Mouse (Mus musculus) kidney, embryonic 16.5 days (tissue): Measurements from ENCODE around the gene Wnk2. TPM values are rescaled to one million over a fixed set of nuclear protein-coding genes. Genes with fewer than 3 reads are reported as not detected.

Experiments used
- ATAC-seq: fragments of 200-750 bp; cut with Nextera tagmentation; 2 replicates; pipeline ENCODE4 v1.8.0; 2017; ENCODE audit warnings: moderate TSS enrichment; ENCODE audit not compliant: low FRiP score, low TSS enrichment
- H3K27ac ChIP-seq: fragments of 300-500 bp; sonication (generic); 2 replicates; pipeline ENCODE4 v1.5.1; 2014; ENCODE audit warnings: low read length
- H3K27me3 ChIP-seq: fragments of 300-500 bp; sonication (generic); 2 replicates; pipeline ENCODE4 v1.6.1; 2014; ENCODE audit warnings: low read length, control low read depth, mixed read lengths; ENCODE audit not compliant: insufficient read depth
- H3K36me3 ChIP-seq: fragments of 300-500 bp; sonication (generic); 2 replicates; pipeline ENCODE4 v1.6.1; 2014; ENCODE audit warnings: low read length, control low read depth, mixed read lengths; ENCODE audit not compliant: insufficient read depth
- H3K4me1 ChIP-seq: fragments of 300-500 bp; sonication (generic); 2 replicates; pipeline ENCODE4 v1.6.1; 2014; ENCODE audit warnings: low read length, control low read depth, mixed read lengths; ENCODE audit not compliant: insufficient read depth
- H3K4me2 ChIP-seq: fragments of 300-500 bp; sonication (generic); replicated peaks from 2 replicates; pipeline ENCODE4 v1.6.1; 2014; ENCODE audit warnings: low read depth, low read length
- H3K4me3 ChIP-seq: fragments of 300-500 bp; sonication (generic); 2 replicates; pipeline ENCODE4 v1.5.1; 2014; ENCODE audit warnings: mild to moderate bottlenecking, low read length
- H3K9ac ChIP-seq: fragments of 300-500 bp; sonication (generic); replicated peaks from 2 replicates; pipeline ENCODE4 v1.6.1; 2014; ENCODE audit warnings: low read length
- H3K9me3 ChIP-seq: fragments of 300-500 bp; sonication (generic); 2 replicates; pipeline ENCODE4 v1.6.1; 2016; ENCODE audit warnings: low read length, control low read depth
- WGBS: fragments of 180-500 bp; shearing (Covaris S2); extraction: QIAGEN DNeasy Blood & Tissue Kit; methylation state at CpG from one replicate; pipeline ENCODE4 v1.1.7; 2014; 5-methylcytosine and 5-hydroxymethylcytosine counted together
- polyA plus RNA-seq: library from polyadenylated mRNA; unstranded; fragments of >200 nt; fragmentation: Nextera tagmentation; extraction: Ambion mirVana; gene quantifications from 2 replicates; pipeline ENCODE4 v1.2.1, GENCODE M21; 2015

The Wnk2 gene
- 1.0 and 1.2 TPM in 2 replicates for polyA plus RNA-seq

DNA sequence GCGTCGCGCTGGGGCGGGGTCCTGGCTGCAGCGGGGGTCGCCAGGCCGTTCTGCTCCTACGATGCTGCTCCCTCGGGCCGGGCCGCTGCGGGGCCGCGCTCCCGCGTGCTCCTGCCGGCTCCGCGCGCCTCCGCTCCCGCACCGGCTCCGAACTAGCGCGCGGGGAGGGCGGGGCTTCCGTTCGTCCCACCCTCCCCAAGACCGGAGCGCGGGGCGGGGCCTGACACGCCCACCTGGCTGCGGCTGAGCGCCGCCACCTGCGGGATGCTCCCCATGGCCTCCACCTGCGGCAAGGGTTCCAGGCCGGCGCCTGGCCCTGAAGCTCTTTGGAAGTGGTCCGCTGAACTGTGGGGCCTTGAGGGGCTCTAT lies at the start of gene Wnk2:
Gene Wnk2 (minus strand): TSS at position 157 of the 369 bp plus-strand sequence.
- peaks cover 16% of the 10 kb centered on the region for H3K4me1 ChIP-seq
- no peak within 1 kb of the TSS for H3K27ac ChIP-seq
- no peaks in the 10 kb centered on the region for H3K9me3 ChIP-seq
- peak within 1 kb of the TSS; percentile 61 for H3K4me3 ChIP-seq
- H3K36me3 ChIP-seq: no peaks in the 10 kb centered on the region
- peak; percentile 80 for ATAC-seq
- H3K27me3 ChIP-seq: peaks cover 51% of the 10 kb centered on the region
- peak within 1 kb of the TSS; percentile 92 for H3K4me2 ChIP-seq
- H3K9ac ChIP-seq: peak within 1 kb of the TSS; percentile 75
- under 1% methylated on average over 39 of the region's 43 CpGs for WGBS

DNA sequence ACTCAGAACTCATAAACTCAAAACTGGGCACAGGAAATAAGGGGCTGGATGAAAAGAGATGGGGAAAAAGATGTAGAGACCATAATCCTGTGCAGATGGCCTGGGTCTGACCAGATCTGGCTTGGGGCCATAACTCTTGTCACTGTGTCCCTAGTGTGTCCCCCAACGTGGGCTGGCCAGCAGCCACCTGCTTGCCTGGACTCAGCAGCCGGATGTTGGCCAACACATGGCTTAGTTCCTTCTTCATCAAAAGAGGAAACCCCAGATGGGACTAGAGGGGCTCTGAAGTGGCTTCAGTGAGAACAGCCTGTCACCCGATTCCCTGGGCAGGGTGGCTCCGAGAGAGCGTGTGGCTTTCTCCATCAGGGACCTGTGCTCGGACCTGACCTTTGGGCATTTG lies 49.0 kb upstream of the Wnk2 start:
- Histone ChIP-seq H3K4me1 (peaks cover 16% of the 10 kb centered on the region), H3K9ac (no peak overlapping the region), H3K36me3 (peaks cover 10% of the 10 kb centered on the region), H3K9me3 (no peaks in the 10 kb centered on the region), H3K4me2 (no peak overlapping the region), H3K27me3 (no peaks in the 10 kb centered on the region), H3K27ac (no peak overlapping the region), H3K4me3 (no peak overlapping the region)
- WGBS: 68% methylated on average over 6 of the region's 6 CpGs
- no peak for ATAC-seq

- ATAC-seq: no peak
- Histone ChIP-seq H3K27me3 (no peaks in the 10 kb centered on the region), H3K4me1 (peaks cover 22% of the 10 kb centered on the region), H3K27ac (no peak overlapping the region), H3K9ac (no peak overlapping the region), H3K4me2 (no peak overlapping the region), H3K9me3 (no peaks in the 10 kb centered on the region), H3K36me3 (peaks cover 10% of the 10 kb centered on the region), H3K4me3 (no peak overlapping the region)
- 85% methylated on average over 5 of the region's 5 CpGs for WGBS
Observed at GRCm38 (mm10) chr13:49196211-49196610, 48.4 kb upstream of the Wnk2 start.

DNA sequence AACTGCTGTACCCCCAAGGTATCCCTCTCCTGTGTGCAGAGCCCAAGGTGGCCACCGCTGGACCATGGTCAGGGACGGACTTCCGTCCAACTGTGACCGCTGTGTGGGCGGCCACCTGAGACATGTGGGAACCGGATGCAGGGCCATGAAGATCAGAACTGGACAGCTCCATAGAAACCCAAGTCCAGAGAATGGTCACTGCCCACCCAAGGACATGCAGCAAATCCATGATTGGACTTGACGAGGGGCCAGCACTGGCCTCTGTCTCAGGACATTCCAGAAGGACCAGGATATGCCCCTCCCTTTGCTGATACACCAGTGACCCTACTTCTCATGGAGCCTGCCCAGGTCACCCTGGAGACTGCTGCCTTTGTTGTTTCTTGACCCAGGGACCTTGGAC lies 47.8 kb upstream of the Wnk2 start:
- H3K4me3 ChIP-seq: no peak overlapping the region
- 45% methylated on average over 7 of the region's 7 CpGs for WGBS
- no peak overlapping the region for H3K27ac ChIP-seq
- H3K9ac ChIP-seq: no peak overlapping the region
- peaks cover 10% of the 10 kb centered on the region for H3K36me3 ChIP-seq
- peaks cover 27% of the 10 kb centered on the region for H3K4me1 ChIP-seq
- no peak overlapping the region for H3K4me2 ChIP-seq
- no peak for ATAC-seq
- no peaks in the 10 kb centered on the region for H3K9me3 ChIP-seq
- H3K27me3 ChIP-seq: no peaks in the 10 kb centered on the region

DNA sequence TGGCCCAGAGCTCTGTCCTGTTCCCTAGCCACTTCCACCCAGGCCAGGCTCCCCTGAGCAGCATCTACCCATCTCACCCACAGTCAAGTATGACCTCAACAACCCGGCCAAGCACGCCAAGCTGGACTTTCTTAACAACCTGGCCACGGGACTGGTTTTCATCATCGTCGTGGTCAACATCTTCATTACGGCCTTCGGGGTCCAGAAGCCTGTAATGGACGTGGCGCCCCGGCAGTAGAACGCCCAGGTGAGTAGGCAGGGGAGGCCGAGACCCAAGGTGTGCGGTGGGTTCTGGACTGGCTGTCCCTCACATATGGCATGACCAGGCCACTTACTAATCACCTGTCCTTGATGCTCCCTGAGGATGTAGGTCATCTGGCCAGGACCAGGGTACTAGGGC lies 47.0 kb upstream of the Wnk2 start:
- Histone ChIP-seq H3K9ac (no peak overlapping the region), H3K4me2 (no peak overlapping the region), H3K9me3 (no peaks in the 10 kb centered on the region), H3K4me1 (peaks cover 36% of the 10 kb centered on the region), H3K27me3 (no peaks in the 10 kb centered on the region), H3K36me3 (peaks cover 10% of the 10 kb centered on the region), H3K27ac (no peak overlapping the region), H3K4me3 (no peak overlapping the region)
- no peak for ATAC-seq
- 98% methylated on average over 13 of the region's 13 CpGs for WGBS

DNA sequence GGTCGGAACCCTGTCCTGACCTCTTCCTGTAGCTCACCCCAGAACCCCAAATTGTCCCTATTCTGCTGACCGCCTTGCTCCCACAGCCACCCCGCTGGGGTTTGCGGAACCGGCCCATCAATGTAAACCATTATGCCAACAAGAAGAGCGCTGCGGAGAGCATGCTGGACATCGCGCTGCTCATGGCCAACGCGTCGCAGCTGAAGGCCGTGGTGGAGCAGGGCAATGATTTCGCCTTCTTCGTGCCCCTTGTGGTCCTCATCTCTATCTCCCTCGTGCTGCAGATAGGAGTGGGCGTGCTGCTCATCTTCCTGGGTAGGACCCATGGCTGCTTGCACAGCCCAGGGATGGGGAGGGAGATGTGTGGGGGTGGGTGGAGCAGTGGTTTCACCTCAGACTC lies 45.8 kb upstream of the Wnk2 start:
- no peak for ATAC-seq
- Histone ChIP-seq H3K27me3 (no peaks in the 10 kb centered on the region), H3K4me2 (no peak overlapping the region), H3K4me1 (peaks cover 47% of the 10 kb centered on the region), H3K9me3 (no peaks in the 10 kb centered on the region), H3K36me3 (peaks cover 10% of the 10 kb centered on the region), H3K9ac (no peak overlapping the region), H3K27ac (no peak overlapping the region), H3K4me3 (no peak overlapping the region)
- 96% methylated on average over 17 of the region's 17 CpGs for WGBS

- H3K9ac ChIP-seq: no peak overlapping the region
- peaks cover 10% of the 10 kb centered on the region for H3K36me3 ChIP-seq
- ATAC-seq: no peak
- no peaks in the 10 kb centered on the region for H3K9me3 ChIP-seq
- H3K4me1 ChIP-seq: peaks cover 58% of the 10 kb centered on the region
- H3K27ac ChIP-seq: peak overlapping the region; percentile 64
- 66% methylated on average over 16 of the region's 16 CpGs for WGBS
- no peaks in the 10 kb centered on the region for H3K27me3 ChIP-seq
- no peak overlapping the region for H3K4me3 ChIP-seq
- no peak overlapping the region for H3K4me2 ChIP-seq
Observed at GRCm38 (mm10) chr13:49192156-49192855, 44.5 kb upstream of the Wnk2 start.

- H3K4me2 ChIP-seq: no peak overlapping the region
- no peaks in the 10 kb centered on the region for H3K9me3 ChIP-seq
- 41% methylated on average over 5 of the region's 5 CpGs for WGBS
- H3K4me3 ChIP-seq: no peak overlapping the region
- H3K27ac ChIP-seq: peak overlapping the region; percentile 64
- no peak for ATAC-seq
- H3K9ac ChIP-seq: no peak overlapping the region; the same call in 1 of the 2 replicates
- peaks cover 63% of the 10 kb centered on the region for H3K4me1 ChIP-seq
- H3K36me3 ChIP-seq: peaks cover 7% of the 10 kb centered on the region
- H3K27me3 ChIP-seq: no peaks in the 10 kb centered on the region
Observed at GRCm38 (mm10) chr13:49191673-49192035, 43.8 kb upstream of the Wnk2 start.

DNA sequence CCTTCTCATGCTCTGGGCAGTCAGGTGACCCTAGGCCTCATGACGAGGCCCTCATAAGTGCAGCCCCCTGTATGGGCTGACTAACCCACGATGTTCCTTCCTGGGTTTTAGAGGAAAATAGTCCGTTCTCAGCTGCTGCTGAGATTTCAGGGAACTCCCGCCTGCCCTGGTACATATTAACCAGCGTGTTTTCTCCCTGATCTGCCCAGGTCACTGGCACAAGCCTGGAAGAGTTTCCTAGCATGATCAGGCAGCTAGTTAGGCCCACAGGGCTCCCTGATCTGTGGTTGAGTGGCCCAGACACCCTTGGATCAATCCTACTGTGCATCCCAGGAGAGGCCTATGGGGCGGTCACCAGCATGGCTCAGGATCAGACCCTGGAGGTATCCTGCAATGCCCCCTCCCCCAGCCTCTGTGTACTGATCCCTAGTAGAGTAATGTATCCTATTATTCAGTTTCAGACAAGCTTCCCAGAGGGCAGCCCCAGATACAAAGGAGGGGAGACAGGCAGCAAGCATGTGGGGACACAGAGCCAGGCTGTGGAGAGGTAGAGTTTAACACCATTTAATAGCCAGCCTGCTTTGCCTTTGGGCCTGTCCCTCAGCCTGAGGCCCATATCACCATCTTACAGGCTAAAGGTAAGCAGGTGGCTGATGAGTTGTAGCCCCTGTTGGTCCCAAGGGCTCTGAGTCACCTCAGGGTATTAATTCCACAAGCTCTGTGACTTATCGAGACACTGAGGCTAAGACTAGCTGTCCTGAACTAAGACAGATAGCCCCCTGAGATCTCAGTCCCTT lies 43.3 kb upstream of the Wnk2 start:
- Histone ChIP-seq H3K9me3 (no peaks in the 10 kb centered on the region), H3K27ac (peak overlapping the region; percentile 64), H3K4me2 (peak overlapping the region; percentile 15; the same call in 1 of the 2 replicates), H3K27me3 (no peaks in the 10 kb centered on the region), H3K36me3 (peaks cover 6% of the 10 kb centered on the region), H3K4me3 (no peak overlapping the region), H3K4me1 (peaks cover 64% of the 10 kb centered on the region), H3K9ac (peak overlapping the region; percentile 37; the same call in 1 of the 2 replicates)
- 52% methylated on average over 7 of the region's 7 CpGs for WGBS
- no peak for ATAC-seq
